Mouse (Mus musculus) liver (tissue): ENCODE data around the gene Bub1.

Source experiments
- DNase-seq: peaks from one replicate; pipeline ENCODE4 v3.0.0-alpha.2; 2020; ENCODE audit warnings: mixed read lengths

The Bub1 gene

DNA sequence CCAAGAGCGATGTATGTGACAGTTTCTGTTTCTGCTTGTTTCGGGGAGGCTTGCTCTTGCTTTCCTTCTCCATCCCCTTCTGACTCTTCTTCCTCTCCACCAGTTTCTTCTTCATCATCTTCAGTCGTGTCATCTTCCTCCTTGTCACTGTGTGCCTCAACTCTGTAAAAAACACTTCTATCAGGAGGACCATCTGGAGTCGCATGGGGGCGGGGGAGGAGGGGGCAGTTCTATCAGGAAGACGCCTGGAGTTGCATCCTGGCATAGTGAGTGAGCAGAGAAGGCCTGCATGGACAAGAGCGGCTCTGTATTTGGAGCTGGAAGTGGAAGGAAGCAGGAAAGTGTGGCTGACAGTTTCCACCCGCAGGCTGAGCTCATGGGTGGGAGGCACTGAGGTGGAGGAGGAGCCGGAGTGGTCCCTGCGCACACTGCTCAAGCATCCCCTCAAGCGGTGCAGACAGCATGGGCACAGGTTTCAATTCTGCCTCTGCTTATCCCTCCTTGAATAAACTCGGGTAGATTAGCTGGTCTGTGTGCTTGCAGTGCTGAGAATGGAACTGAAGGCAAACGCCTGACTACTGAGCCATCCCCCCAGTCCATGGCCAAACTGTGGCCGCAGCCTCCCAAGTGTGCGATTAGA, 57.6 kb downstream of the Bub1 start:
- DNase-seq, result peak; percentile 79

- DNase-seq, result no peak
Measured at GRCm38 (mm10) chr2:127761587-127761986, 70.1 kb downstream of the Bub1 start.

- DNase-seq, result no peak
Measured at GRCm38 (mm10) chr2:127760429-127761000, 71.2 kb downstream of the Bub1 start.

DNA sequence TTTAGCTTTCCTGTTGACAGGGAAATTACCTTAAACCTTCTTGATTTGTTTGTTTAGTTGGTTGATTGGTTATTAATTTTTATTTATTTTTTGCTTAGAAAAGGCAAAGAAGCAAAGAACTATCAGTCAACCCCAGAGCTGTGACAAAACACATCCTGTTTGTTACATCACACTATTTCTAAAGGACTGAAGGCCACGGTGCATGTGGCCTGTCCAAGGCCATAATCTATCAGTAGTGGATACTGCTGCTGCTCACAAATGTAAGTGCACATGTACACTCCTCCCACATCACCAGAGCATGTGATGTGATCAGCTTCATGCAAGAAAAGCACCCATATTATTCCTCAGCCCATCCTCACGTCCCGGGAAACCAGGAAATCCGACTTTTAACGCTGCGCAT, 71.7 kb downstream of the Bub1 start:
- no peak for DNase-seq

DNA sequence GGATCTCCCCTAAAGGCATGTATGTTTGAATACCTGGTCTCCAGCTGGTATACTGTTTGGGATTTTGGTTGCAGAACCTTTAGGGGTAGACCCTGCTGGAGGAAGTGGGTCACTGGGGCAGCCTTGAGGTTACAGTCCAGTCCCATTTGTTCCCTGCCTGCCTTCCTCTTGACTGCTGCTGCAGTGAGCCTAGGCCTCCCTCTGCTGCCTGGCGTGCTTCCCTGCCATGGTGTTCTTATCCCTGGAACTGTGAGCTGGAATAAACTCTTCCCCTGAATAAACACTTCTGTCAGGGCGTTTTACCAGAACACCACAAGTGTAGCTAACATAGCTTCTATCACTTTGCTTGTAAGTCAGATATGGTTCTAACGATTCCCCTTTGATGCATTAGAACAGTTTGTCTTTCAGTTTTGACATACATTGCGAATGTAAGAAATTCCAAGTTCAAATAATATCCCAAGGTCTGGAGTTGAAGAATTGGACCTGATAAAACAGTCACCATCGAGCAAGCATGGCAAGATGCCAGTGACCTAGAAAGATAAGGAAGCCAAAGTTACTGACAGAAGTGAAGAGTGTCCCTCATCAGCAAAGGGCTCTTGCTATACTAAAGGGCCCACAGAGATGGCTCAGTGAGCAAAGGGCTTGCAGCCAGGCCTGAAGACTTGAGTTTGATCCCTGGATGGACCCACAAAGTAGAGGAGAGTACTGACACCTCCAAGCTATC, 72.3 kb downstream of the Bub1 start:
- DNase-seq, result no peak

DNA sequence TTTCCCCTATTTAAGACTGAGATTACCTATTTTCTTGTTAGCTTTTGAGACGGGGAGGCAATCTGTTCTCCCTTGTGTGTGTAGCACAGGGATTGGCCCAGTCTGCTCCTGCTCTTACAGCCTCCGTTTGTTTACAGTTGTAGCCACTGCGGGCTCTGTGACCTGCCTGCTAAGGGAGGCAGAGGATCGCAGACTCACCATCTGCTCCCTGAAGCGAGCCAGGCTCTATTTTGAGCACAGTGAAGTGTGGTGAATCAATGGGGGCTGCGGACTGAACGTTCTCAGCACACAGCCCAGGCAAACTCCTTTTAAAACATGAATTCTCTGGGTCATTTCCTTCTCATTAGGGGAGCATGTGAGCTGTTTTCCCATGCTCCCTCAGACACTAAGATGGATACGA, 74.5 kb downstream of the Bub1 start:
- no peak for DNase-seq

- DNase-seq, result no peak
Measured at GRCm38 (mm10) chr2:127754113-127754512, 77.6 kb downstream of the Bub1 start.

DNA sequence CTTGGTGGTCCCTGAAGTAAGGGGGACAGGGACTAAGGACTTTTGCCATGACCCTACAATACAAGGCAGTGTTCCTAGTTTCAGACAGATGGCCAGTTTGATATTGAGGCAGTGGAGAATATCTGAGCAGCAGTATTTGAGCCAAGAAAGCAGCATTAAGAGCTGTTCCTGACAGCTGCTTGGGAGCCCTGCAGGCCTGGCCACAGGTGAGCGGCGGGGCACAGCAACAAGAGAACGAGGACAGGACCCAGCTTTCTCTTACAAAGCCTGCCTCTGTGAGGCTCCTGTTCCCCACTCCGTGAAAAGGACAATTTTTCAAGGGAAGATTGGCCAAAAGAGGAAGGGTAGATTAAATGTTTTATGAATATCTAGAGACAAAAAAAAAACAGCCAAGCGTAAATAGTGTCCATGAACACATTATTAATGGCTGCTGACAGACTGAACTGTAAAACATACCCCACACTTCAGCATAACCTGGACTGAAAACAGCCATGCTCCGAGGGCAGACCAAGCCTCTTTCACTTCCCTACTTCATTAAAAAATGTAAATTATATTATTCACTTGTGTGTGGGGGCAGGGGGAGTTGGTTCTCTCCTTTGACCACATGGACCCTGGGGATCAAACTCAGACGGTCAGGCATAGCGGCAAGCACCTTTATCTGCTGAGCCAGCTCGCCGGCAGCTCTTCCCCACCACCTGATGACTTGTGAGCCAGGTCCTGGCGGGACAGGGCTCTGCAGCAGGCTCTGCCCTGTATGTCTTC, 79.6 kb downstream of the Bub1 start:
- no peak for DNase-seq
